Mouse (Mus musculus) hindbrain, postnatal 0 days (tissue): Measurements from ENCODE around the gene Oscar. TPM values are rescaled to one million over a fixed set of nuclear protein-coding genes. Genes with fewer than 3 reads are reported as not detected.

ENCODE experiments used
- ATAC-seq: fragments of 200-750 bp; cut with Nextera tagmentation; 2 replicates; pipeline ENCODE4 v1.8.0; 2017; ENCODE audit warnings: mild to moderate bottlenecking, moderate TSS enrichment, moderate library complexity
- DNase-seq: peaks from one replicate; pipeline ENCODE4 v3.0.0-alpha.2; 2015; ENCODE audit warnings: low spot score
- H3K27ac ChIP-seq: fragments of 300-500 bp; sonication (generic); 2 replicates; pipeline ENCODE4 v1.5.1; 2014; ENCODE audit warnings: mild to moderate bottlenecking
- H3K27me3 ChIP-seq: fragments of 300-500 bp; sonication (generic); 2 replicates; pipeline ENCODE4 v1.6.1; 2014; ENCODE audit warnings: low read length, mixed read lengths; ENCODE audit not compliant: insufficient read depth
- H3K36me3 ChIP-seq: fragments of 300-500 bp; sonication (generic); 2 replicates; pipeline ENCODE4 v1.6.1; 2014; ENCODE audit warnings: low read length, mixed read lengths; ENCODE audit not compliant: insufficient read depth
- H3K4me1 ChIP-seq: fragments of 300-500 bp; sonication (generic); 2 replicates; pipeline ENCODE4 v1.6.1; 2014; ENCODE audit warnings: antibody characterized with exemption, low read length, mixed read lengths; ENCODE audit not compliant: insufficient read depth
- H3K4me2 ChIP-seq: fragments of 300-500 bp; sonication (generic); 2 replicates; pipeline ENCODE4 v1.6.1; 2014; ENCODE audit warnings: low read depth, mild to moderate bottlenecking, low read length, moderate library complexity, mixed read lengths
- H3K4me3 ChIP-seq: fragments of 300-500 bp; sonication (generic); 2 replicates; pipeline ENCODE4 v1.5.1; 2014; ENCODE audit warnings: low read length
- H3K9ac ChIP-seq: fragments of 300-500 bp; sonication (generic); replicated peaks from 2 replicates; pipeline ENCODE4 v1.6.1; 2014; ENCODE audit warnings: mild to moderate bottlenecking, low read length, moderate library complexity, mixed read lengths
- H3K9me3 ChIP-seq: fragments of 300-500 bp; sonication (generic); 2 replicates; pipeline ENCODE4 v1.6.1; 2016; ENCODE audit warnings: low read length, mixed read lengths
- CTCF ChIP-seq: IDR thresholded peaks from 2 replicates; pipeline ENCODE4 v1.5.1; 2016; ENCODE audit warnings: antibody characterized with exemption, control low read depth, low read depth
- WGBS: fragments of 180-500 bp; shearing (Covaris S2); extraction: QIAGEN DNeasy Blood & Tissue Kit; methylation state at CpG from one replicate; pipeline ENCODE4 v1.1.7; 2014; 5-methylcytosine and 5-hydroxymethylcytosine counted together
- polyA plus RNA-seq: library from polyadenylated mRNA; unstranded; fragments of >200 nt; fragmentation: Nextera tagmentation; extraction: Ambion mirVana; gene quantifications from 2 replicates; pipeline ENCODE4 v1.2.1, GENCODE M21; 2015
- total RNA-seq: library from RNA; depleted of rRNA; stranded (reverse); fragments of >200 nt; gene quantifications from 2 replicates; pipeline ENCODE4 v1.2.3, GENCODE M21; 2014

Gene Oscar
- total and polyA plus RNA-seq, 2 experiments from 2014 or later, result 0.60 to 1.1 TPM

DNA sequence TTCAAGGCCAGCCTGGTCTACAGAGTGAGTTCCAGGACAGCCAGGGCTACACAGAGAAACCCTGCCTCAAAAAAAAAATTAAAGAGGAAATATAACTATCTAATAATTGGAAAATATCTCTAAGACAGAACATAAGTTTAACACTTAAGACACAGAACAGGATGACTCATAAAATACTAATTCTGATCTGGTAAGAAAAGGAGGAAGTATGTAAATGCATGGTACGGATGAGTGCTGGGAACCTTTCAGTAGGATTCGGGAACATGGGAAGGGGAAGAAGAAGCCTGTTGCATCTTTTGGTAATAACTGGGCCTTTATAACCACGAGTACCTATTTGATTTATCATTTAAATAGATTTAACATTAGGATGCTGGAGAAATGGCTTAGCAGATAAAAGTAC, 1.9 kb downstream of the Oscar start:
- Histone ChIP-seq H3K4me1 (peaks cover 5% of the 10 kb centered on the region; the same call in 1 of the 2 replicates), H3K27me3 (no peaks in the 10 kb centered on the region), H3K9me3 (no peaks in the 10 kb centered on the region), H3K9ac (no peak overlapping the region), H3K27ac (no peak overlapping the region), H3K36me3 (no peaks in the 10 kb centered on the region), H3K4me3 (no peak overlapping the region), H3K4me2 (no peak overlapping the region)
- 76% methylated on average over 3 of the region's 3 CpGs for WGBS
- ATAC-seq (no peak), DNase-seq (no peak)
- TF ChIP-seq CTCF, result no peak

DNA sequence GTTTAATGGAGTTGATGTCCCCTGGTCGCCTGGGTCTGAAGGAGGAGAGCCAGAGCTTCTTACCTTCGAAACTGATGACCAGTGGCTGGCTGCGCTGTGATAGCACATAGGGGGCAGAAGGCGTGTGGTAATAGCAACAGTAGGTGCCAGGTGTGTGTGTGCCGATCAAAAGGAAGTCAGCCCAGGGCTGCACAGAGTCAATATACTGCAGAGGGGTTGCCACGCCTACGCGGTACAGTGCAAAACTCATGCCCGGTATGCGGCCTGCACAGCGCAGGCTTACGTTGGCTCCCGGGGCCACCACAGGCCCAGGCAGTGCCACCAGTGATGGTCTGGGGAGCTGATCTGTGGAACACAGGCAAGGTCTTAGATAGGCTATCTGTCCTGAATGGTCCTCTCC, 5.0 kb downstream of the Oscar start:
- H3K9ac ChIP-seq, result no peak overlapping the region
- H3K4me1 ChIP-seq, result no peaks in the 10 kb centered on the region
- 88% methylated on average over 13 of the region's 13 CpGs for WGBS
- H3K36me3 ChIP-seq, result no peaks in the 10 kb centered on the region
- TF ChIP-seq CTCF, result no peak
- H3K9me3 ChIP-seq, result no peaks in the 10 kb centered on the region
- ATAC-seq (no peak), DNase-seq (no peak)
- H3K27ac ChIP-seq, result no peak overlapping the region
- no peaks in the 10 kb centered on the region for H3K27me3 ChIP-seq
- H3K4me3 ChIP-seq, result no peak overlapping the region
- no peak overlapping the region for H3K4me2 ChIP-seq

DNA sequence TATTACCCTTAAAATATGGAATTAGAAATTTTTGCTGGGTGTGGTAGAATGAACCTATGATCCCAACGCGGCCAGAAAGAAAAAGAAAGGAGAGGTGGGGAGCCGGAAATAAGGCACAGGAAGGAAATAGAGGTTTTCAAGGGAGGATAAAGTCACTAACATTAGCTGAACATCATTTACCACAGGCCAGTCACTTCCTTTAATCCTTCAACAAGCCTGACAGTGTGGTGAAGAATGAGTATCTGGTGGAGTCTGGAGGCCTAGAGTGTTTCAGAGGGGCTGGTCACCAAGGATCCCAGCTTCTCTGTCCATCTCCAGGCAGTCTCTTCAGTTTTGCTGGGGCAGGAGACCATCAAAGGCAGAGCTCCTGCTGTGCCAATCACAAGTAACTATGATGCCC, 5.5 kb downstream of the Oscar start:
- Histone ChIP-seq H3K9me3 (no peaks in the 10 kb centered on the region), H3K4me1 (no peaks in the 10 kb centered on the region), H3K9ac (no peak overlapping the region), H3K4me3 (no peak overlapping the region), H3K27me3 (no peaks in the 10 kb centered on the region), H3K27ac (no peak overlapping the region), H3K4me2 (no peak overlapping the region), H3K36me3 (no peaks in the 10 kb centered on the region)
- no peak for ATAC-seq
- no peak for DNase-seq
- no peak for TF ChIP-seq CTCF
- 90% methylated on average over 3 of the region's 3 CpGs for WGBS

DNA sequence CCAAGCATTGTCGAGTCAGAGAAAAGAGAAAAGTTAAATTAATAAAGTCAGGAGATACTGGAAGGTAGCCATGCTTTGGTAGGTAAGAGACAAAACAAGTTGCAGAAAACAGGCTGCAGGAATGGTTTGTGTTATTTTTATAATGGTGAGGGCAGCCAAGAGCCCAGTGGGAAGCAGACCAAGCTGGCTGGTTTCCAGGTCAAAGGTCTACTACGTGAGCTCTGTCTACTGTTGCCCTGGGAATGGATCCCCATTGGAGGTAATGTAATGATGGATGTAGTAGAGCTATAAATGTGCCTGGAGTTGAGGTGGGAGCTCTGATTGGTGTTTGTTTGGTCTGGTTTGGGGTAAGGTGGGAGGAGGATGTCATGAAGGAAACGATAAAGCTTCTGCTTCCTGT, 6.9 kb downstream of the Oscar start:
- no peak overlapping the region for H3K27ac ChIP-seq
- no peak for DNase-seq
- no peaks in the 10 kb centered on the region for H3K36me3 ChIP-seq
- H3K4me1 ChIP-seq, result no peaks in the 10 kb centered on the region
- H3K9ac ChIP-seq, result no peak overlapping the region
- no peaks in the 10 kb centered on the region for H3K27me3 ChIP-seq
- H3K4me2 ChIP-seq, result no peak overlapping the region
- no peak for ATAC-seq
- 45% methylated on average over 3 of the region's 3 CpGs for WGBS
- H3K4me3 ChIP-seq, result no peak overlapping the region
- TF ChIP-seq CTCF, result no peak
- H3K9me3 ChIP-seq, result no peaks in the 10 kb centered on the region

DNA sequence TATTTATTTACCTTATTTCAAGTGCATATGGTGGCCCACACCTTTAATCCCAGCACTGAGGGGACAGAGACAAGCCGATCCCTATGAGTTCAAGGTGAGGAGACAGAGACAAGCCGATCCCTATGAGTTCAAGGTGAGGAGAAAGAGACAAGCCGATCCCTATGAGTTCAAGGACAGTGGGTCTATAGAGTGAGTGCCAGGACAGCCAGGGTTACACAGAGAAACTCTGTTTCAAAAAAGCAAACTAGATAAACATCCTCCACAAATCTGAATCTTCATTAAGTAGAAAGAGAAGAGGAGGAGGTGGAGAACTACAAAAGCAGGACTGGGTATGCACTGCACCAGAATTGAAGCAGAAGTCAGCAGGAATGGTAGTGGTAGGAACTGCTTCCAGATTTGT, 7.3 kb downstream of the Oscar start:
- DNase-seq (no peak), ATAC-seq (no peak)
- no peak overlapping the region for H3K27ac ChIP-seq
- H3K4me2 ChIP-seq, result no peak overlapping the region
- H3K36me3 ChIP-seq, result no peaks in the 10 kb centered on the region
- TF ChIP-seq CTCF, result no peak
- WGBS, result 88% methylated on average over 3 of the region's 3 CpGs
- H3K9ac ChIP-seq, result no peak overlapping the region
- no peaks in the 10 kb centered on the region for H3K4me1 ChIP-seq
- H3K9me3 ChIP-seq, result no peaks in the 10 kb centered on the region
- H3K27me3 ChIP-seq, result no peaks in the 10 kb centered on the region
- no peak overlapping the region for H3K4me3 ChIP-seq

DNA sequence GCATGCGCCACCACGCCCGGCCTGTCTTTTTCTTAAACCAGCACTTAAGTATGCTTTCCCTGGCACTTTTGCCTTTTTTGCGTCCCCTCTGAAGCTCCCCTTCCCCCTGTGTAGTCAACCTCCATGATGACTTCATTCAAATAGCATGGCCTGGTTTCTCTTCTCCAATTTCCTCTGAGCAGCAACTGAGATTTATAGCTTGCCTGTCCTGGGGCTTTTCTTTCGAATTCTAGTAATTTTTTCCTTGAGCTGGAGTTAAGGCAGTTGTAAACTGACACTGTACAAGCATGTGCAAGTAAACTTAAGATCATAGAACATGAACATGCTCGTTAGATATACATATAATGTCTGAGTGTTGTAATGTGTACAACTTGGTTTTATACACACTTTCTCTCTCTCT, 8.6 kb downstream of the Oscar start:
- Histone ChIP-seq H3K9ac (no peak overlapping the region), H3K4me3 (no peak overlapping the region), H3K9me3 (no peaks in the 10 kb centered on the region), H3K4me2 (no peak overlapping the region), H3K27ac (no peak overlapping the region), H3K36me3 (no peaks in the 10 kb centered on the region), H3K4me1 (no peaks in the 10 kb centered on the region), H3K27me3 (no peaks in the 10 kb centered on the region)
- ATAC-seq (no peak), DNase-seq (no peak)
- 91% methylated on average over 6 of the region's 6 CpGs for WGBS
- no peak for TF ChIP-seq CTCF

DNA sequence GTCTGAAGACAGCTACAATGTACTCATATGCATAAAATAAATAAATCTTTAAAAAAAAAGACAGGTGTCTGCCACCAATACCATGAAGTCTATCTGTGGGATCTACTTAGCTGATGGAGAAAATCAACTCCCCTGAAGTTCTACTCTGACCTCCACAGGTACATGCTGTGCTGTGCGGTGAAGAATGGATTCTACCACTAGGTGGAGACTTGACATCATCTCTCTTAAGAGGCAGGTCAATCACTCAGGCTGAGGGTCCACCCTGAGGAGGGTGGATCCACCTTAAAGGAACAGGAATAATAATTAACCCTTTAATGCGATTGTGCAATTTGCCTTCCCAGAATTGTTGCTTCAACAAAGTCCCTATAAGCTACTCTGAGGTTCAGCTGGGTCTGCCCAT, 9.2 kb downstream of the Oscar start:
- peak; percentile 52 for TF ChIP-seq CTCF
- no peaks in the 10 kb centered on the region for H3K27me3 ChIP-seq
- H3K4me2 ChIP-seq, result no peak overlapping the region
- peak; percentile 76; the same call in 1 of the 2 replicates for ATAC-seq
- H3K9ac ChIP-seq, result no peak overlapping the region
- H3K36me3 ChIP-seq, result no peaks in the 10 kb centered on the region
- H3K27ac ChIP-seq, result no peak overlapping the region
- WGBS, result 36% methylated on average over 2 of the region's 2 CpGs
- no peak overlapping the region for H3K4me3 ChIP-seq
- no peaks in the 10 kb centered on the region for H3K4me1 ChIP-seq
- peak; percentile 52 for DNase-seq
- no peaks in the 10 kb centered on the region for H3K9me3 ChIP-seq
